Mouse (Mus musculus) intestine, postnatal 0 days (tissue): ENCODE results near the gene Fignl2. TPM values are rescaled to one million over a fixed set of nuclear protein-coding genes. Genes with fewer than 3 reads are reported as not detected.

Experiments used
- ATAC-seq: fragments of 200-750 bp; cut with Nextera tagmentation; 2 replicates; pipeline ENCODE4 v1.8.0; 2017; ENCODE audit warnings: mild to moderate bottlenecking, moderate TSS enrichment, moderate library complexity
- H3K27ac ChIP-seq: fragments of 300-500 bp; sonication (generic); 2 replicates; pipeline ENCODE4 v1.5.1; 2014; ENCODE audit warnings: mild to moderate bottlenecking, low read depth, low read length, moderate library complexity
- H3K27me3 ChIP-seq: fragments of 300-500 bp; sonication (generic); replicated peaks from 2 replicates; pipeline ENCODE4 v1.6.1; 2014; ENCODE audit warnings: low read length, mixed read lengths; ENCODE audit not compliant: control insufficient read depth, insufficient read depth
- H3K36me3 ChIP-seq: fragments of 300-500 bp; sonication (generic); 2 replicates; pipeline ENCODE4 v1.6.1; 2014; ENCODE audit warnings: mild to moderate bottlenecking, moderate library complexity; ENCODE audit not compliant: control insufficient read depth, insufficient read depth
- H3K4me1 ChIP-seq: fragments of 300-500 bp; sonication (generic); replicated peaks from 2 replicates; pipeline ENCODE4 v1.6.1; 2014; ENCODE audit warnings: antibody characterized with exemption, low read length, mixed read lengths; ENCODE audit not compliant: control insufficient read depth, insufficient read depth
- H3K4me2 ChIP-seq: fragments of 300-500 bp; sonication (generic); replicated peaks from 2 replicates; pipeline ENCODE4 v1.6.1; 2014; ENCODE audit warnings: low read depth, mild to moderate bottlenecking, moderate library complexity
- H3K4me3 ChIP-seq: fragments of 300-500 bp; sonication (generic); 2 replicates; pipeline ENCODE4 v1.5.1; 2014; ENCODE audit warnings: low read depth, low read length
- H3K9ac ChIP-seq: fragments of 300-500 bp; sonication (generic); 2 replicates; pipeline ENCODE4 v1.6.1; 2014; ENCODE audit warnings: mild to moderate bottlenecking, low read depth, low read length
- H3K9me3 ChIP-seq: fragments of 300-500 bp; sonication (generic); 2 replicates; pipeline ENCODE4 v1.6.1; 2016; ENCODE audit warnings: mixed run types; ENCODE audit not compliant: control insufficient read depth
- CTCF ChIP-seq: sonication (generic); IDR thresholded peaks from 2 replicates; pipeline ENCODE4 v1.5.1; 2016; ENCODE audit warnings: low read depth, mild to moderate bottlenecking, control low read depth, antibody characterized with exemption, moderate library complexity
- WGBS: fragments of 180-500 bp; shearing (Covaris S2); extraction: QIAGEN DNeasy Blood & Tissue Kit; methylation state at CpG from one replicate; pipeline ENCODE4 v1.1.7; 2014; 5-methylcytosine and 5-hydroxymethylcytosine counted together
- polyA plus RNA-seq: library from polyadenylated mRNA; unstranded; fragments of >200 nt; fragmentation: Nextera tagmentation; extraction: Ambion mirVana; gene quantifications from 2 replicates; pipeline ENCODE4 v1.2.1, GENCODE M21; 2015

Fignl2 gene
- polyA plus RNA-seq, 1 experiment from 2014 or later = 0.16 TPM

GRCm38 (mm10) chr15:101107906-101108671 lies 29.7 kb upstream of the Fignl2 start:
- no peak overlapping the region for H3K4me3 ChIP-seq
- no peaks in the 10 kb centered on the region for H3K27me3 ChIP-seq
- no peak for ATAC-seq
- H3K36me3 ChIP-seq = no peaks in the 10 kb centered on the region
- no peaks in the 10 kb centered on the region for H3K4me1 ChIP-seq
- H3K9ac ChIP-seq = no peak overlapping the region
- H3K9me3 ChIP-seq = no peaks in the 10 kb centered on the region
- H3K27ac ChIP-seq = no peak overlapping the region
- 92% methylated on average over 5 of the region's 5 CpGs for WGBS
- H3K4me2 ChIP-seq = no peak overlapping the region
- no peak for TF ChIP-seq CTCF

- peak overlapping the region; percentile 52; the same call in 1 of the 2 replicates for H3K4me2 ChIP-seq
- no peaks in the 10 kb centered on the region for H3K9me3 ChIP-seq
- 85% methylated on average over 10 of the region's 10 CpGs for WGBS
- no peaks in the 10 kb centered on the region for H3K4me1 ChIP-seq
- ATAC-seq = no peak
- H3K9ac ChIP-seq = no peak overlapping the region
- H3K4me3 ChIP-seq = no peak overlapping the region
- no peaks in the 10 kb centered on the region for H3K27me3 ChIP-seq
- no peak overlapping the region for H3K27ac ChIP-seq
- no peak for TF ChIP-seq CTCF
- H3K36me3 ChIP-seq = no peaks in the 10 kb centered on the region
Measured at GRCm38 (mm10) chr15:101106011-101106410, 27.6 kb upstream of the Fignl2 start.

GRCm38 (mm10) chr15:101105496-101105994 lies 27.2 kb upstream of the Fignl2 start:
- no peaks in the 10 kb centered on the region for H3K9me3 ChIP-seq
- H3K4me1 ChIP-seq = no peaks in the 10 kb centered on the region
- 15% methylated on average over 12 of the region's 12 CpGs for WGBS
- H3K27ac ChIP-seq = no peak overlapping the region
- H3K4me2 ChIP-seq = peak overlapping the region; percentile 52
- H3K9ac ChIP-seq = no peak overlapping the region
- H3K36me3 ChIP-seq = no peaks in the 10 kb centered on the region
- ATAC-seq = peak; percentile 58
- H3K27me3 ChIP-seq = no peaks in the 10 kb centered on the region
- TF ChIP-seq CTCF = peak; percentile 97
- H3K4me3 ChIP-seq = peak overlapping the region; percentile 18; the same call in 1 of the 2 replicates

- Histone ChIP-seq H3K4me1 (no peaks in the 10 kb centered on the region), H3K9ac (no peak overlapping the region), H3K27ac (no peak overlapping the region), H3K27me3 (no peaks in the 10 kb centered on the region), H3K4me3 (no peak overlapping the region), H3K4me2 (no peak overlapping the region), H3K9me3 (no peaks in the 10 kb centered on the region), H3K36me3 (no peaks in the 10 kb centered on the region)
- no peak for ATAC-seq
- WGBS = 80% methylated on average over 9 of the region's 9 CpGs
- no peak for TF ChIP-seq CTCF
Measured at GRCm38 (mm10) chr15:101103605-101104304, 25.4 kb upstream of the Fignl2 start.

GRCm38 (mm10) chr15:101100996-101101395 lies 22.6 kb upstream of the Fignl2 start:
- no peak overlapping the region for H3K27ac ChIP-seq
- no peak for ATAC-seq
- H3K36me3 ChIP-seq = no peaks in the 10 kb centered on the region
- H3K4me3 ChIP-seq = no peak overlapping the region
- H3K4me1 ChIP-seq = no peaks in the 10 kb centered on the region
- H3K4me2 ChIP-seq = no peak overlapping the region
- no peaks in the 10 kb centered on the region for H3K27me3 ChIP-seq
- no peak for TF ChIP-seq CTCF
- 86% methylated on average over 3 of the region's 3 CpGs for WGBS
- no peak overlapping the region for H3K9ac ChIP-seq
- no peaks in the 10 kb centered on the region for H3K9me3 ChIP-seq

- Histone ChIP-seq H3K9ac (0 out of 2 replicates have a peak overlapping the region, but pooled peaks have one; percentile 11), H3K36me3 (no peaks in the 10 kb centered on the region), H3K4me1 (no peaks in the 10 kb centered on the region), H3K9me3 (no peaks in the 10 kb centered on the region), H3K4me2 (0 out of 2 replicates have a peak overlapping the region, but pooled peaks have one; percentile 1), H3K4me3 (no peak overlapping the region), H3K27ac (no peak overlapping the region), H3K27me3 (no peaks in the 10 kb centered on the region)
- 25% methylated on average over 28 of the region's 28 CpGs for WGBS
- 0 out of 2 replicates have a peak, but pooled peaks have one; percentile 5 for TF ChIP-seq CTCF
- no peak for ATAC-seq
Measured at GRCm38 (mm10) chr15:101097985-101098651, 19.8 kb upstream of the Fignl2 start.
